Mouse (Mus musculus) cortical plate, adult 2 months (tissue): ENCODE measurements around the gene Slc35e3.

Experiments
- CTCF ChIP-seq: fragments of 200-500 bp; IDR thresholded peaks from 2 replicates; pipeline ENCODE4 v1.5.1; 2011; ENCODE audit warnings: mild to moderate bottlenecking, control low read depth, low read length; ENCODE audit not compliant: insufficient read depth; ENCODE audit errors: extremely low read depth
- POLR2A ChIP-seq: fragments of 200-500 bp; IDR thresholded peaks from 2 replicates; pipeline ENCODE4 v1.6.1; 2011; ENCODE audit warnings: mild to moderate bottlenecking, low read length, control low read depth; ENCODE audit not compliant: insufficient read depth; ENCODE audit errors: extremely low read depth

DNA sequence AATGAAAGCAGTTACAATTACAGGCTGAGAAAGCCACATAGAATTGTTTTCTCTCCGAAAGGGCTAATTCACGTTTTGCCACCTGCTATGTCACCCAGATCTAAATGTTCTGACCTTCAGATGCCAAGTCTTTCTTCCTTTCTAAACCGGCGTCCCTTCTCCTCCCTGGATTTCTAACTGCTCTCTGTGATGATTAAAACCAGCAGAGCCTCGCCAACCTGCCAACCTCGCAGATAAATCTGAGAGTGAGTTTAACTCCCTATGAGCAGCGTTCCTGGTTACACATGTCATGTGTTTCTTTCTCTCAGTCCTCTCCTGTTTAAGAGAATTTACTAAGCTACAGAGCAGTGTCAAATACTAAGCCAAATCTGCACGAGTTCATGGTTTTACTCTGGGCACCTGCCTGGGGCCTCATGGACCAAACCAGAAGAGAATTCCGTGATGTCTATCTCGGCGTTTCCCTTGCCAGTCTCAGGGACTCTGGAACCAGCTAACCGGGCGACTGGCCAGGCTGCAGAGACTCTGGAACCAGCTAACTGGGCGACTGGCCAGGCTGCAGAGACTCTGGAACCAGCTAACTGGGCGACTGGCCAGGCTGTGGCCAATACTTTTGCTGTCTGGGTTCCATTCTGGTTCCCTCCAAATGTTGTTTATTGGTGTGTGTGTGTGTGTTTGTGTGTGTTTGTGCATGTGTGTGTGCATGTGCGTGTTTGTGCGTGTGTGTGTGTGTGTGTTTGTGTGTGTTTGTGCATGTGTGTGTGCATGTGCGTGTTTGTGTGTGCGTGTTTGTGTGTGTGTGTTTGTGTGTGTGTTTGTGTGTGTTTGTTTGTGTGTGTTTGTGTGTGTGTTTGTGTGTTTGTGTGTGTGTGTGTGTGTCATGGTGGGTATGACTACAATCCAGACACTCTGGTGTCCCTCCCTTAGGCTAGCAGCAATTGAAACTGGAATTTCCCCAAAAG lies 27.7 kb downstream of the Slc35e3 start:
- TF ChIP-seq POLR2A (no peak), CTCF (no peak)
